Mouse (Mus musculus) T-helper 17 cell (primary cell): ENCODE results near the gene Hspa1b.
"Not testable (repeated sequence)": the region's sequence is repeated elsewhere in the genome, so short reads cannot be mapped to it uniquely, and the experiment has no call there.

Experiments used
- in situ Hi-C, 2 experiments: fragments of 300-600 bp; cut with MboI, MseI; formaldehyde crosslinking; loops; 1 replicate in 1 of 2; 2 replicates in 1 of 2; pipeline ENCODE4 v1.15.1; 2025; ENCODE audit warnings: high pct_unique_total_duplicates in 2 of 2

Gene Hspa1b

GRCm38 (mm10) chr17:34984218-34984617, 25.2 kb upstream of the Hspa1b start:
- in situ Hi-C loops: loop anchor here in 1 of 2 experiments (5.0 kb wide), 1 partner anchor 37 kb away; no protein-coding TSS in a partner anchor

GRCm38 (mm10) chr17:34982328-34982727, 23.3 kb upstream of the Hspa1b start:
- in situ Hi-C loops: loop anchor here in 1 of 2 experiments (5.0 kb wide), 1 partner anchor 35 kb away; no protein-coding TSS in a partner anchor

DNA sequence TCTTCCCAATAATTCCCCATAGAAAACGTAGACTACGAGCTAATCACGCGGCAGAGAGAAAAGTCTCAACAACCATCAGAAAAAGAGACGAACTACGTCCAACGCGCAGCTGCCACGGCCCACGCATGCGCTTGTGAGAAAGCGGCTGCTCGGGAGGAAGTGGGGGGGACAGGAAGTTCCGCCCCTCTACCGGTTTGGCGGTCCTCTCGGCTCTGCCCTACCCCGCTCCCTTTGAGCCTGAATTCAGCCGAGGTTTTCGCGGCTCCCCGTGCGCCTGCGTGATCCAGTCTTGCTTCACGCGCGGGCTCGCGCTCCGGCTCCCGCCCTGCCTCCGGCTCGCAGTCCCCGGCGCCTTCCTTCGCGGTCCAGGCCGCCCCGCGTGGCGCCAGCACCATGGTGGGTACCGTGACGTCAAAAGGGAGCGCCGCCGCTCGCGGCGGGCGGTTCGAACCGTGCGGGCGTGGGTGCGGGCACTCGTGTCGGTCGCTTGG, 22.7 kb upstream of the Hspa1b start, which contains the start of gene Lsm2:
Gene Lsm2 (plus strand): TSS at position 173 of the 491 bp plus-strand sequence.
- in situ Hi-C loops: loop anchor here in 1 of 2 experiments (5.0 kb wide), 1 partner anchor 34 kb away; no protein-coding TSS in a partner anchor

DNA sequence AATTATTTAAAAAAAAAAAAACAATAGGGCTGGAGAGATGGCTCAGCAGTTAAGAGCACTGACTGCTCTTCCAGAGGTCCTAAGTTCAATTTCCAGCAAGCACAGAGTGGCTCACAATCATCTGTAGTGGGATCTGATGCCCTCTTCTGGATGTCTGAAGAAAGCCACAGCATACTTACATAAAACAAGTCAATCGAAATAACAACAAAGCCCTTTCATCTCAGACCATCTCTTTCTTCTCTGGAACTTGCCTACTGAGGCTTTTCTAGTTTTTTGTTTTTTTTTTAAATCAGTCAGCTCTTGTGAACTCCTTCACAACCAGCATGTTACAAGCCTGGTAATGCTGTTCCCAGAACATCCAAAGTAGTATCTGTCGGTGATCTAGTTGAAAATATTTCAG, 21.6 kb upstream of the Hspa1b start:
- in situ Hi-C loops: loop anchor here in 1 of 2 experiments (5.0 kb wide), 1 partner anchor 33 kb away; no protein-coding TSS in a partner anchor

DNA sequence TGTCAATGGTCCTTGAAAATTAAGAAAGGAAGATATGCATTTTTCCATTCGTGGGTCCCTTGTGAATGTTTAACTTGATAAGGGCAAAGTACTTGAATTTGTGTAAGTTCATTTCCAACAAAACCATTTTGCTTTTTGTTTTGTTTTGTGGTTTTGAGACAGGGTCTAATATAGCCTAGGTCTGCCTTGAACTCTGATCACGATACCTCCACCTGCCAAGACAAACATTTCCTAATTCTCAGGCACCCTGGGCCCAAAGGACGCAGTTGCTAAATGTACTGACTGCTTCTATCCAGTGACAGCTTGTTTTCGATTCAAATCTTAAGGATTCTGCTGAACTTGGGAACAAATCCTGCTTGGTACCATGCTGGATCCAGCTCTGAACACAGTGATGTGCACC, 20.6 kb upstream of the Hspa1b start:
- in situ Hi-C loops: loop anchor here in 1 of 2 experiments (5.0 kb wide), 1 partner anchor 32 kb away; no protein-coding TSS in a partner anchor

GRCm38 (mm10) chr17:34978239-34978638, 19.2 kb upstream of the Hspa1b start:
- in situ Hi-C loops: no loop called here

DNA sequence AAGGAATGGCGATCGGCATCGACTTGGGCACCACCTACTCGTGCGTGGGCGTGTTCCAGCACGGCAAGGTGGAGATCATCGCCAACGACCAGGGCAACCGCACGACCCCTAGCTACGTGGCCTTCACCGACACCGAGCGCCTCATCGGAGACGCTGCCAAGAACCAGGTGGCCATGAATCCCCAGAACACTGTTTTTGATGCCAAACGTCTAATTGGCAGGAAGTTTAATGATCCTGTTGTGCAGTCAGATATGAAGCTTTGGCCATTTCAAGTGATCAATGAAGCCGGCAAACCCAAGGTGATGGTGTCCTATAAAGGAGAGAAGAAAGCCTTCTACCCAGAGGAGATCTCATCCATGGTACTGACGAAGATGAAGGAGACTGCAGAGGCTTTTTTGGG, 18.0 kb upstream of the Hspa1b start:
- in situ Hi-C loops: no loop called here

- in situ Hi-C loops: no loop called here
Observed at GRCm38 (mm10) chr17:34975581-34976492, 16.8 kb upstream of the Hspa1b start.

DNA sequence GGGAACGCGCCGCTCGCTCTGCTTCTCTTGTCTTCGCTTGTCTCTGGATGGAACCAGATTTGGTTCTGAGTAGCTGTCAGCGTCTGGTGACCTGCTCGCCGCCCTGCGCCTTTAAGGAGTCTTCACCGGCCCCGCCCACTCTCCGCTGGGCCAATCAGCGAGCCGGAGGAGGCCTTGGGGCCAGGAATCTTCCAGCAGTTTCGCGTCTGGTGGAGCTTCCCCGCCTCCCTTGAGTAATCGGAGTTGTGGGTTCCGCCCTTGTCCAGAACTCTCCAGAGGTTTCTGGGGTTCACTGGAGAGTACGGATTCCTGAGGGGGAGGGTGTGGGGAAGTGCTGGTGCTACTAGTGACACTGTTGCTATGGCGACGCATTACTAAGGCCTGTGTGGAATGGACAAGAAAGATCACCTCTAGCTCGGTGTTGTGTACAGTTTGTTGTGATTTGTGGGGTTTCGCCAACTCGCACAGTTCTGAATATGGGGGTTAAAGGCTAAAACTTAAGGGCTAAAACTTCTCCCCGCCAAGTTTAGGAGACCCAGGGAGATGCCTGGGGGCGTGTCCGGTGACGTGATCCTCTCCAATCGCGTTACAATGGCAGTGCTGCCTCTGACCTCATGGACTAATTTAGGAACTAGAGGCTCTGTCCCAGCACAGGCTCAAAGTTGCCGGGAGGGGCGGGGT, 13.2 kb upstream of the Hspa1b start, which contains the start of the genes Hspa1a and Hspa1l:
Gene Hspa1a (minus strand): TSS at position 88 of the 681 bp plus-strand sequence.
Gene Hspa1l (plus strand): TSS at position 635 of the 681 bp plus-strand sequence.
- in situ Hi-C loops: not testable (repeated sequence)

- in situ Hi-C loops: not testable (repeated sequence)
Observed at GRCm38 (mm10) chr17:34971694-34972068, 12.6 kb upstream of the Hspa1b start.

- in situ Hi-C loops: not testable (repeated sequence)
Observed at GRCm38 (mm10) chr17:34970850-34971249, 11.8 kb upstream of the Hspa1b start.

DNA sequence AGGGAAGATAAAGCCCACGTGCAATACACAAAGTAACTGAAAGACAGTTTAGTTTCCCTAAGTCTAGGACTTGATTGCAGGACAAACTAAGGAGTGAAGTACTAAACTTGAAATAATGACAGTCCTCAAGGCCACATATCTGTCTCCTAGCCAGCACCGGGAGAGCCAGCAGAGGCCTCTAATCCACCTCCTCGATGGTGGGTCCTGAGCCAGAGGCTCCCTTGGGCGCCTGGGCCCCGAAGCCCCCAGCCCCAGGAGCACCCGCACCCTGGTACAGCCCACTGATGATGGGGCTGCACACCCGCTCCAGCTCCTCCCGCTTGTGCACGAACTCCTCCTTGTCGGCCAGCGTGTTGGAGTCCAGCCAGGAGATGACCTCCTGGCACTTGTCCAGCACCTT, 10.8 kb upstream of the Hspa1b start, which contains the start of gene Gm20481:
Gene Gm20481 (plus strand): TSS at position 91 of the 400 bp plus-strand sequence.
- in situ Hi-C loops: not testable (repeated sequence)

- in situ Hi-C loops: no loop called here
Observed at GRCm38 (mm10) chr17:34965627-34966026, 6.6 kb upstream of the Hspa1b start.

DNA sequence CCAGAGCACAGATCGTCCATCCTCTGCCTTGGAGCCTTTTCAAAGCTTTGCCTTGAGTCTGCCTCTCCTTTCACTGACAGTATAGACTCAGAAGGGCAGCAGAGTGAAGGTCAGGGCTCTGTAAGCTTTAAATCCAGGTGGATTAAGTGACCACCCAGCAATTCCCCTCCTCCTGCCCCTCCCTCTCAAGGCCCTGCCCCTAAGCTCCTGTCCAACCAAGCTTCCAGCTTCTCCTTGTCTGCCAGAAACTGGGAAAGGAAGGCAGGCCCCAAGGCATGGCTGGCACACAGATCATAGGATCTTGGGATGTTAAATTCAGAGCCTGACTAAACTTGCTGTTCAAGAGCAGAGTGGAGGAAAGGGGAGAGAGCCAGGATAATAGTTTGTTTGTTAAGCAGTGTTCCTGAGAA, 5.6 kb upstream of the Hspa1b start:
- in situ Hi-C loops: no loop called here

DNA sequence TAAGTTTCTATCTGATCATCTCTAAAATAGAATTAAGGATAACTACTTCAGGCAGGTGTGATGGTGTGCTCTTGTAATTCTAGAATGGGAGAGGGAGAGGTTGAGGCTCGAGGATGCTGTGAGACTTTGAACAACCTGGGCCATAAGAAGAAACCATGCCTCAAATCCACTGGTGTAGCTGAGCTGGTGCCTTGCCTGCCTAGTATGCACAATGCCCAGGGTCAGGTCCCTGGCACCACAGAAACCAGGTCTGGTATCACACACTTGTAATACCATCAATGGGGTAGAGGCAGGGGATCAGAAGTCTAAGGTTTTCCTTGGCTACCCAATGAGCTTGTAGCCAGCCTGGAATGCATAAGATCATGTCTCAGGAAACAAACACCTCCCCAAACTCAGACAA, 3.8 kb upstream of the Hspa1b start:
- in situ Hi-C loops: no loop called here

- in situ Hi-C loops: no loop called here
Observed at GRCm38 (mm10) chr17:34962125-34962524, 3.1 kb upstream of the Hspa1b start.

DNA sequence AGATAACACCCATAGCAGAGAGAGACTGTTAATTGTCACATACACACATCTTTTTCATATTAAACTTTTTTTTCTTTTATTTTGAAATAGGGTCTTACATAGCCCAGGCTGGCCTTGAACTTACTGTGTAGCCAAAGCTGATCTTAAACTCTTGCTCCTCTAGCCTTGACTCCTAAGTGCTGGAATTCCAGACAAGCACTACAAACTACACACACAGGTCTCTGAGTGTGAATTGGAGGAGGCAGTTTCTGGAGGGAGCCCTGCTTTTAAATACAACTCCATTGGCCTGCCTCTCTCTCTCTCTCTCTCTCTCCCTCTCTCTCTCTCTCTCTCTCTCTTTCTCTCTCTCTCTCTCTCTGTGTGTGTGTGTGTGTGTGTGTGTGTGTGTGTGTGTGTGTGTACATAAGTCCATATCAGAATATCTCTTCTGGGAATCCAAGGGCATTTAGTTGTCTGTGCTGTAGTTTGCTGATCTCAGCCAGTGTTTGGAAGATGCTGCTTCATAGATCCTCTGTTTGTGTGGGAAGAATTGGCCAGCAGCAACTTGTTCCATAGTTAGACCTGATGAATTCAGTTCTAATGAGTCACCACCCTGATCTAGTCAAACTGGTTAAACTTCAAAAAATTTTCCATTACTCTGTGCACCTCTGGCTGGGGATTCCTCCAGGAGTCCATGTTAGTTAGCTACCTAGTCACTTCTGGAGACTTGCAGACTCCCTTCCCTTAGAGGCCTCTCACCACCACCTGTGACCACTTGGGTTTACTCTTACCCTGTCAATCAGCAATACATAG, 1.9 kb upstream of the Hspa1b start:
- in situ Hi-C loops: no loop called here

DNA sequence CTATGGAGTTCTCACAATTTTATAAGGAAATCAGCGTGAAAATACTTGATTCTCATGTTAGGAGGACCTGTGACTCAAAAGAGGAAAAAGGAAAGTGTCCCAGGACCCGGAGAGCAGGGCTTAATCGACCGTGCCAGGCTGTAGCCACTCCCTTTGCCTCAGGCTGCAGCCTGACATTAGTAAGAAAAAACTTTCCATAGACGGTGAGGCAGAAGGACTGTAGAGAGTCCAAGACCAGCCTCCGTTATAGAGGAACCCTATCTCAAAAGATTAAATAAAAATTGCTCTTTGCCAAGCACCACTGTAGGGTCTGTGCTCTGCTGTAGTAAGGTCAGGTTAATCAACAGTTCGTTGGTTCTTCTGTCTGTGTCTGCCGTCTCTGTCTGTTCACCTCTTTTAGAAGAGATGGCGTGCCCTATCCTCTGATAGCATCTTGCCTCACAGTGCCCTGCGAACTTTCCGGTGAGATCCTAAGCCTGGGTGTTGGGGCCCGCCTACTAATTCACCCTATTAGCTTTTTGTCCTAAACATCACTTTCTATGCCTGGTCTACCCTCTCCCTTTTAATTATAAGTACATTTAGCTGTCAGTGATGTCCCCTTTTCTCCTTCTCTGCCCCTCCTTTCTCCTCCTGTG, 960 bp upstream of the Hspa1b start:
- in situ Hi-C loops: no loop called here

DNA sequence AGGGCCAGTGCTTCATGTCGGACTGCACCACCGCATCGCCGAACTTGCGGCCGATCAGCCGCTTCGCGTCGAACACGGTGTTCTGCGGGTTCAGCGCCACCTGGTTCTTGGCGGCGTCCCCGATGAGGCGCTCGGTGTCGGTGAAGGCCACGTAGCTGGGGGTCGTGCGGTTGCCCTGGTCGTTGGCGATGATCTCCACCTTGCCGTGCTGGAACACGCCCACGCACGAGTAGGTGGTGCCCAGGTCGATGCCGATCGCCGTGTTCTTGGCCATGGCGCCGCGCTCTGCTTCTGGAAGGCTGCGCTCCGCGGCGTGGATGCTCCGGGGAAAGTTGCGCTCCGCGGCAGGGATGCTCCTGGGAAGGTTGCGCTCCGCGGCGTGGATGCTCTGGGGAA, 306 bp downstream of the Hspa1b start:
- in situ Hi-C loops: not testable (repeated sequence)

- in situ Hi-C loops: not testable (repeated sequence)
Observed at GRCm38 (mm10) chr17:34957966-34958365, 1.1 kb downstream of the Hspa1b start.
